Mouse (Mus musculus) liver, embryonic 14.5 days (tissue): Measurements from ENCODE around the gene Itga7.

ENCODE experiments used
- CTCF ChIP-seq: IDR thresholded peaks from 2 replicates; pipeline ENCODE4 v1.5.1; 2016; ENCODE audit warnings: antibody characterized with exemption, low read depth, control low read depth
- EP300 ChIP-seq: IDR thresholded peaks from 2 replicates; pipeline ENCODE4 v1.6.1; 2016; ENCODE audit warnings: antibody characterized with exemption, low read depth

DNA sequence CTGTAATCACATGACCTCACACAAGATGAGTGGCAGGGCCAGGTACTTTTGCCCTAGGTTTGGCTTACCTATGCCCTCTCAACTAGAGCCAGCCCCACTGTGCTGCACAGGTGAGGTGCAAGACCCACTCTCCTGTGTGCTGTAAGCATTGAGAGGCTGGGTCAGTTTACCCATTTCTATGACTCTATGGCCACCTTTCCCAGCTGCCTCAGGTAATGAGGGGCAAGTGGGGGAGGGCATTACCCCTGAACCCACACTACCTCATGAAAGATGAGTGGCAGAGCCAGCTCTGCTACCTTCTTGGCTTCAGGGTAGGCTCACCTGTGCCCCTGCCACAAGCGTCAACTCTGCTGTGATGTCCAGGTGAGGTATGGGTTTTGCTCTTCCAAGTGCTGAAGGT is 62.2 kb downstream of the Itga7 start:
- TF ChIP-seq CTCF (no peak), EP300 (no peak)
